Mouse (Mus musculus): ENCODE measurements around the gene Alg3. TPM values are rescaled to one million over a fixed set of nuclear protein-coding genes. Genes with fewer than 3 reads are reported as not detected.

Alg3 gene
- total and polyA plus RNA-seq, 3 experiments: 17.2 to 81.1 (median 22.7) TPM

DNA sequence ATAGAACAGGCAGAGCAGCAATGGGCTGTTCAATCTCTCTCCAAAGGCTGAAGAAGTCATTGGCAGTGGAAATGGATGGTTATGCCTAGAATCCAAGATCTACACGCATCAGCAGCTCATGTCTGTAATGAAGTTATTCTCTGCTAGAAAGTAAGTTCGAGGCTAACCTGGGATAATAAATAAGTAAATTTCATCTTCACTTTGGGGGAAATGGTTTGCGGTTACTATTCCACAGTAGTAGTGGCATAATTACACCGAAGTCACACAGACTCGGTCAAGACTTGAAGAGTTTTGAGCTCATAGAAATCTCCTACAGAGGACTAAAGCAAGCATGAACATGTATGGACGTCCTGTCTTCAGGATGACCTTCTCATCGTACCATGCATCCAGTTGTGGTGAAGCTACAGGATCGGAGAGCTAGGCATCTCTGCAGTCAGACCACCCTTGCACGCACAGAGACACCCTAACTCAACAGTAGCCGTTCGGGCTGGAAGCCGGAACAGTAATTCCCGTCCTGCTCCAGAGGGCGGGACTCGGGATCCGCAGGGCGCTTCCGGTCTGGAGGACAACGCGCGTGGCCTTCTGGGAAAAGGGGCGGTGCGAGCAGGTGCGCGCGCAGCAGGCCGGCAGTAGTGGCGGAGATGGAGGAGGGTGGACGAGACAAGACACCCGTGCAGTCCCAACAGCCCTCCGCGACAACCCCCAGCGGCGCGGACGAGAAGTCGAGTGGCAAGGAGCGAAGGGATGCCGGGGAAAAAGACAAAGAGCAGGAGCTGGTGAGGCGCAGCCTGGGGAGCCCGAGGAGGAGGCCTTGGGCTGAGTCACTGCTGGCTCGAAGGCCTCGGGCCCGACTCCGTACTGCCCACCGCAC is 39.8 kb upstream of the Alg3 start, which contains the start of gene Psmd2:
TSS of gene Psmd2 (plus strand) at position 577 of the 871 bp plus-strand sequence.
- Histone ChIP-seq H3K79me2 (replicated peaks; ENCODE audit: control insufficient read depth, extremely low read depth, insufficient read depth, poor library complexity, severe bottlenecking) (peaks cover 24% of the 10 kb centered on the region), H3K27ac (ENCODE audit: insufficient read depth, low read depth) (peak within 1 kb of the TSS; percentile 22; the same call in 1 of the 2 replicates), H3K9ac (ENCODE audit: insufficient read depth, low read depth) (peak within 1 kb of the TSS; percentile 82), H3K36me3 (replicated peaks in 1 of 2; ENCODE audit: control insufficient read depth in 1 of 2, insufficient read depth in 1 of 2, low read length in 1 of 2) (peaks cover 19 to 29% of the 10 kb centered on the region in 2 experiments), H3K4me3 (replicated peaks in 1 of 3; ENCODE audit: low read depth in 2 of 3, low read length in 2 of 3, poor library complexity in 1 of 3) (peak within 1 kb of the TSS; percentile 71 to 97 (median 76)), H3K4me2 (ENCODE audit: insufficient read depth, low read depth, poor library complexity, severe bottlenecking) (peak within 1 kb of the TSS; percentile 99), H3K9me3 (replicated peaks; ENCODE audit: low read length) (no peaks in the 10 kb centered on the region), H3K4me1 (ENCODE audit: control insufficient read depth in 1 of 2, insufficient read depth in 2 of 2) (peaks cover 2 to 13% of the 10 kb centered on the region in 2 experiments; a peak in 3 of 4 replicates), H3K27me3 (replicated peaks) (no peaks in the 10 kb centered on the region)
- DNase-seq (ENCODE audit: extremely low read depth): peak; percentile 97
- in situ Hi-C loops (cut with MboI; ENCODE audit: low pct_ligation_motif_present, low pct_unique_long_range_greater_than_20kb, low sequenced_read_pairs) (no loop called here), dilution Hi-C loops (cut with MboI; ENCODE audit: extremely low pct_ligation_motif_present, extremely low pct_unique_long_range_greater_than_20kb, low sequenced_read_pairs) (no loop called here)
- TF ChIP-seq ZKSCAN1 (IDR thresholded peaks at IDR 0.05; ENCODE audit: borderline replicate concordance, low read depth, low read length) (peak; percentile 4; the same call in 1 of the 2 replicates), SMC3 (IDR thresholded peaks at IDR 0.05; ENCODE audit: low read depth, low read length) (no peak), PAX5 (IDR thresholded peaks at IDR 0.05; ENCODE audit: low read length) (no peak), TCF12 (IDR thresholded peaks at IDR 0.05; ENCODE audit: low read depth, low read length) (peak; percentile 97), ZMIZ1 (IDR thresholded peaks at IDR 0.05; ENCODE audit: low read depth, low read length) (peak; percentile 97), UBTF (IDR thresholded peaks at IDR 0.05; ENCODE audit: low read depth, low read length) (peak; percentile 92), ETS1 (conservative IDR thresholded peaks at IDR 0.05; ENCODE audit: low read depth, low read length) (0 out of 2 replicates have a peak, but pooled peaks have one; percentile 26), MAZ (IDR thresholded peaks at IDR 0.05; ENCODE audit: low read depth, low read length) (peak; percentile 66; the same call in 1 of the 2 replicates), NRF1 (IDR thresholded peaks at IDR 0.05; ENCODE audit: low read depth, low read length) (peak; percentile 91), ELF1 (IDR thresholded peaks at IDR 0.05; ENCODE audit: low read depth, low read length) (peak; percentile 97), ZC3H11A (IDR thresholded peaks at IDR 0.05; ENCODE audit: low read depth, low read length) (no peak), RCOR1 (conservative IDR thresholded peaks at IDR 0.05; ENCODE audit: low read depth, low read length) (0 out of 2 replicates have a peak, but pooled peaks have one; percentile 41), TBP (conservative IDR thresholded peaks at IDR 0.05; ENCODE audit: low read depth, low read length) (peak; percentile 88), USF2 (conservative IDR thresholded peaks at IDR 0.05; ENCODE audit: low read depth, low read length) (no peak), SIN3A (IDR thresholded peaks at IDR 0.05; ENCODE audit: low read length) (peak; percentile 98), CHD1 (IDR thresholded peaks at IDR 0.05; ENCODE audit: low read depth, low read length) (no peak), CHD2 (IDR thresholded peaks at IDR 0.05; ENCODE audit: low read length) (no peak), MXI1 (IDR thresholded peaks at IDR 0.05; ENCODE audit: low read depth, low read length) (peak; percentile 87), JUND (conservative IDR thresholded peaks at IDR 0.05; ENCODE audit: low read depth, low read length) (no peak), ZNF384 (IDR thresholded peaks at IDR 0.05; ENCODE audit: low read depth, low read length) (no peak), MYC (IDR thresholded peaks at IDR 0.05; ENCODE audit: low read depth, low read length) (peak; percentile 72; the same call in 1 of the 2 replicates), MAFK (IDR thresholded peaks at IDR 0.05; ENCODE audit: insufficient replicate concordance, low read length) (0 out of 2 replicates have a peak, but pooled peaks have one; percentile 46), EP300 (IDR thresholded peaks at IDR 0.05; ENCODE audit: low read length) (peak; percentile 13; the same call in 1 of the 2 replicates), POLR2A (IDR thresholded peaks at IDR 0.05; ENCODE audit: low read depth, low read length) (peak; percentile 99), MEF2A (IDR thresholded peaks at IDR 0.05; ENCODE audit: borderline replicate concordance, low read depth, low read length) (peak; percentile 80), KAT2A (IDR thresholded peaks at IDR 0.05; ENCODE audit: insufficient replicate concordance, low read length) (peak; percentile 93), RAD21 (IDR thresholded peaks at IDR 0.05; ENCODE audit: low read depth, low read length) (no peak), JUN (IDR thresholded peaks at IDR 0.05; ENCODE audit: insufficient read depth, low read depth, low read length) (no peak), POLR2AphosphoS2 (IDR thresholded peaks at IDR 0.05; ENCODE audit: low read depth, low read length) (peak; percentile 96), E2F4 (IDR thresholded peaks at IDR 0.05; ENCODE audit: insufficient replicate concordance, low read depth, low read length) (peak; percentile 68; the same call in 1 of the 2 replicates), IRF4 (IDR thresholded peaks at IDR 0.05; ENCODE audit: low read depth, low read length) (peak; percentile 86), USF1 (IDR thresholded peaks at IDR 0.05; ENCODE audit: low read depth, low read length) (0 out of 2 replicates have a peak, but pooled peaks have one; percentile 1), GABPA (IDR thresholded peaks at IDR 0.05; ENCODE audit: insufficient replicate concordance, low read depth, low read length) (peak; percentile 18; the same call in 1 of the 2 replicates), MAX (IDR thresholded peaks at IDR 0.05; ENCODE audit: low read length) (peak; percentile 84), CTCF (conservative IDR thresholded peaks at IDR 0.05 in 1 of 2, IDR thresholded peaks at IDR 0.05 in 1 of 2; ENCODE audit: low read depth in 2 of 2, low read length in 2 of 2) (no peak), NELFE (IDR thresholded peaks at IDR 0.05; ENCODE audit: low read depth, low read length) (peak; percentile 98), BHLHE40 (IDR thresholded peaks at IDR 0.05; ENCODE audit: low read depth, low read length) (peak; percentile 38; the same call in 1 of the 2 replicates)

Data from CH12.LX (cell line).